Mouse (Mus musculus) spleen, postnatal 0 days (tissue): Measurements from ENCODE around the gene I0C0044D17Rik. TPM values are rescaled to one million over a fixed set of nuclear protein-coding genes. Genes with fewer than 3 reads are reported as not detected.

ENCODE experiments used
- polyA plus RNA-seq: library from polyadenylated mRNA; unstranded; fragments of >200 nt; fragmentation: Nextera tagmentation; extraction: Ambion mirVana; gene quantifications from 2 replicates; pipeline ENCODE4 v1.2.1, GENCODE M21; 2015

The I0C0044D17Rik gene
- polyA plus RNA-seq = not detected in 2 replicates

GRCm38 (mm10) chr4:98823740-98824139 is at the start of gene I0C0044D17Rik:
Gene I0C0044D17Rik (minus strand): TSS chr4:98823840.

GRCm38 (mm10) chr4:98817184-98817911 is 6.3 kb downstream of the I0C0044D17Rik start, which contains the start of gene Kank4:
Gene Kank4 (minus strand): TSS chr4:98817537.

Other genes with a start within 250 kb of the I0C0044D17Rik start
- gene L1td1, start 97.1 kb downstream of the I0C0044D17Rik start, polyA plus RNA-seq = not detected in 2 replicates
- gene Kank4, start 6.3 kb downstream of the I0C0044D17Rik start, polyA plus RNA-seq = 0.22 and 0.23 TPM in 2 replicates
- 103 and 109 TPM in 2 replicates for gene Usp1, start 100.0 kb upstream of the I0C0044D17Rik start, polyA plus RNA-seq
- gene Angptl3, start 207.1 kb upstream of the I0C0044D17Rik start, polyA plus RNA-seq = 0.71 and 0.86 TPM in 2 replicates